Mouse (Mus musculus) erythroblast, embryonic 14.5 days (primary cell): ENCODE data around the gene Kif26b.

ENCODE experiments used
- GATA1 ChIP-seq: IDR thresholded peaks from 2 replicates; pipeline ENCODE4 v1.6.1; 2012; ENCODE audit warnings: low read length, inconsistent platforms, mixed read lengths
- TAL1 ChIP-seq: IDR thresholded peaks from 3 replicates; pipeline ENCODE4 v1.6.1; 2012; ENCODE audit warnings: low read length, inconsistent platforms, mixed read lengths

DNA sequence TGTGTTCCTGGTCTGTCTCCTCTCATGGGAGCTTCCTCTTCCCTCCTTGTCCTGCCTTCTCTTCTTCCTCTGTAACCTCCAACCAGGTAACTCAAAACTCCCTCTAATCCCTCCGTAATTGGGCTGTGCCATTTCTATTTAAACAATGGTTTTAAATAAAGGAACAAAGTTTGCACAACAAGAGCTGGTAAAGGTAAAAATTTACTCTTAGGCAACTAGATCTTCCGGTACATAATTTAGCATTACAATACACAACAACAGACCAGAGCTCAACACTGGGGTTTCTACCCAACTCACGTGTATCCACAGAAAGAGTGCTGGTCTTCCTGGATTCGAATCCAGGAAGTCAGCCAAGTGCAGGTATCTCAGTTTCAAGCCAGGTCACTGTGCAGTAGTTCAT is 205.7 kb downstream of the Kif26b start:
- TF ChIP-seq GATA1 (no peak), TAL1 (no peak)
